Mouse (Mus musculus): Measurements from ENCODE around the gene Suox.

DNA sequence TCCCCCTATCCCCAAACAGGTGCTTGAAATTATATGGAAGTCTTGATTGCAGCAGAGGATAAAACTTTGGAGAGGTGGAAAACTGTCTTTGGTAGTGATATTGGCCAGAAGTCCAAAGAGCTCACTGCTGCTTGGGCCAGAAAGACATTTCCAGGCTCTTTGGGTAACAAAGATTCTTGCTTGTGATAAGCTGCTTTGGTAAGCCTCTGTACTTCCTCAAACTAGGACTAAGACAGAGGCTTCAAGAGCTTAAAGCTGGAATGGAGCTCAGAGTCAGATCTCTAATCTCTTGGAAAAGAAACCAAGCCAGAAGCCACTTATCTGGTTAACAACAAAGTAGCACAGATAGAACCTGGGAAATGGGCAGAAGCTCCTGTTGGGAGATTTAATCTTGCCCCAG, 11.4 kb downstream of the Suox start:
- no peak for TF ChIP-seq CTCF (IDR thresholded peaks at IDR 0.05; ENCODE audit: control insufficient read depth, insufficient read depth, insufficient replicate concordance, low read depth, low read length)
- no peak for TF ChIP-seq POLR2A (IDR thresholded peaks at IDR 0.05; ENCODE audit: control insufficient read depth, low read depth, low read length)

Measured in testis, adult 2 months (tissue).